Mouse (Mus musculus) midbrain, embryonic 11.5 days (tissue): Measurements from ENCODE around the gene Scube3. TPM values are rescaled to one million over a fixed set of nuclear protein-coding genes. Genes with fewer than 3 reads are reported as not detected.
A peak's percentile ranks its signal among the peaks of the same experiment; 100 is the strongest.

ENCODE experiments used
- ATAC-seq: fragments of 200-750 bp; cut with Nextera tagmentation; 2 replicates; pipeline ENCODE4 v1.8.0; 2017; ENCODE audit warnings: moderate TSS enrichment, moderate library complexity; ENCODE audit not compliant: low FRiP score
- DNase-seq: peaks from one replicate; pipeline ENCODE4 v3.0.0; 2015; ENCODE audit warnings: low spot score; ENCODE audit errors: missing footprints
- H3K27ac ChIP-seq: fragments of 300-500 bp; sonication (generic); 2 replicates; pipeline ENCODE4 v1.5.1; 2014; ENCODE audit warnings: low read depth, low read length
- H3K27me3 ChIP-seq: fragments of 300-500 bp; sonication (generic); 2 replicates; pipeline ENCODE4 v1.6.1; 2014; ENCODE audit warnings: mild to moderate bottlenecking, low read length, moderate library complexity, mixed read lengths; ENCODE audit not compliant: control insufficient read depth, insufficient read depth
- H3K36me3 ChIP-seq: fragments of 300-500 bp; sonication (generic); 2 replicates; pipeline ENCODE4 v1.6.1; 2014; ENCODE audit warnings: mild to moderate bottlenecking, low read length, moderate library complexity, mixed read lengths; ENCODE audit not compliant: control insufficient read depth, insufficient read depth
- H3K4me1 ChIP-seq: fragments of 300-500 bp; sonication (generic); 2 replicates; pipeline ENCODE4 v1.6.1; 2014; ENCODE audit warnings: low read length; ENCODE audit not compliant: control insufficient read depth, insufficient read depth
- H3K4me2 ChIP-seq: fragments of 300-500 bp; sonication (generic); 2 replicates; pipeline ENCODE4 v1.6.1; 2014; ENCODE audit warnings: mild to moderate bottlenecking, moderate library complexity
- H3K4me3 ChIP-seq: fragments of 300-500 bp; sonication (generic); 2 replicates; pipeline ENCODE4 v1.5.1; 2014; ENCODE audit warnings: low read depth, low read length
- H3K9ac ChIP-seq: fragments of 300-500 bp; sonication (generic); 2 replicates; pipeline ENCODE4 v1.6.1; 2014; ENCODE audit warnings: low read length
- H3K9me3 ChIP-seq: fragments of 300-500 bp; sonication (generic); 2 replicates; pipeline ENCODE4 v1.6.1; 2016; ENCODE audit warnings: low read length; ENCODE audit not compliant: control insufficient read depth
- WGBS: fragments of 180-500 bp; shearing (Covaris S2); extraction: QIAGEN DNeasy Blood & Tissue Kit; methylation state at CpG from one replicate; pipeline ENCODE4 v1.1.7; 2014; 5-methylcytosine and 5-hydroxymethylcytosine counted together
- polyA plus RNA-seq: library from polyadenylated mRNA; unstranded; fragments of >200 nt; fragmentation: Nextera tagmentation; extraction: Ambion mirVana; gene quantifications from 2 replicates; pipeline ENCODE4 v1.2.1, GENCODE M21; 2014

Scube3 gene
- polyA plus RNA-seq, 1 experiment from 2014 or later: 10.2 TPM

- ATAC-seq (no peak), DNase-seq (peak; percentile 45)
- no peak overlapping the region for H3K27ac ChIP-seq
- H3K4me1 ChIP-seq: no peaks in the 10 kb centered on the region
- no peaks in the 10 kb centered on the region for H3K27me3 ChIP-seq
- H3K4me2 ChIP-seq: no peak overlapping the region
- no peak overlapping the region for H3K4me3 ChIP-seq
- H3K9me3 ChIP-seq: no peaks in the 10 kb centered on the region
- H3K36me3 ChIP-seq: peaks cover 21% of the 10 kb centered on the region
- H3K9ac ChIP-seq: no peak overlapping the region
- 85% methylated on average over 14 of the region's 14 CpGs for WGBS
Measured at GRCm38 (mm10) chr17:28201982-28202381, 60.0 kb downstream of the Scube3 start.

DNA sequence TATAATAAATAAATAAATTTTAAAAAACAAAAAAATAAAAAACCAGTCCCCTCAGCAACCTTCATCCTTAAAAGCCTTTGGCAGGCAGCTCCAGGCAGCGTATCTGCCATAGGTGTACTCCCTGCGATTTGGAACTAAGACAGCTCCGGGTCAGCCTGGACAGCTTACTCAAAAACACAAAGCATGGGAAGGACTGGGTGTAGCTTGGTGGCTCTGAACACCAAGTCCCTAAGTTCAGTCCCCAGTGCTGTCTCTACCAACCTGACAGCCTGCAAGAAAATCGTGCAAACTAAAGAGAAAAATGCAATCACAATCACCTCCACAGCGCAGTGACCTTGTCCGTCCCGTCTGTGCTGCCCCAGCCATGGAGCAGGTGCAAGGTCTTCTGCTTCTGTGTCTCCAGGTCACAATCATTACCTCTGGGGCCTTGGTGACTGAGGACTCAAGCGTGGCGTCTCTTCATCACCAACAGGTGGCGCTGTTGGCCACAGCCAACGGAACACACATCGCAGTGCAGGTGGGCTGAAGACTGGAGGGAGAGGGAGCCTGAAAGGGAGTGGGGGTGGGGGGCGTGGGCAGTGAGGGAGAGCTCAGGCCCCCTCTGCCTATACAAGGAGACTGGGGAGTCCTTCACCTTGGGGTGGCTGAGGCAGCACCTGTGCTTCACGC, 62.2 kb downstream of the Scube3 start:
- no peak overlapping the region for H3K4me2 ChIP-seq
- DNase-seq (peak; percentile 92), ATAC-seq (0 out of 2 replicates have a peak, but pooled peaks have one; percentile 12)
- no peaks in the 10 kb centered on the region for H3K27me3 ChIP-seq
- H3K9me3 ChIP-seq: no peaks in the 10 kb centered on the region
- no peak overlapping the region for H3K9ac ChIP-seq
- WGBS: 41% methylated on average over 14 of the region's 14 CpGs
- H3K27ac ChIP-seq: no peak overlapping the region
- peaks cover 15% of the 10 kb centered on the region for H3K36me3 ChIP-seq
- peaks cover 8% of the 10 kb centered on the region; the same call in 1 of the 2 replicates for H3K4me1 ChIP-seq
- H3K4me3 ChIP-seq: no peak overlapping the region

DNA sequence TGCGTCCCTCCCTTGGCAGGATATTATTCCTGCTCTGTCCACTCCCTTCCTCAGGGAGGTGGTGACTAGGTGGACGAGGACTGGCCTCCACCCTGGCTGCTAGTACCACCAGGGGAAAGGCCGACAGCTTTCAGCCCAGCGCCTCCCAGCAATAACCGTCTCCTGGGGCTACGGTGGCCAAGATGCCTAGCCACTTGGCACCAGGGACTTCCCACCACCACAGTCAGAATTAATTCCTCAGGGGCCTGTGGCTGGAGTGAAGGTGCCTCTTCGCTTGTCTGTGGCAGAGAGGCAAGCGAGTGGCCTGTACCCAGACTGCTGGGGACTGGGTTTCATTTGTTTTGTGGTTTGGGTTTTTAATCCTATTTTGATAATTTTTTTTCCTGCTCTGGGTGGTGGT, 63.5 kb downstream of the Scube3 start:
- Histone ChIP-seq H3K9me3 (no peaks in the 10 kb centered on the region), H3K9ac (no peak overlapping the region), H3K27me3 (no peaks in the 10 kb centered on the region), H3K27ac (no peak overlapping the region), H3K4me2 (no peak overlapping the region), H3K4me1 (peaks cover 8% of the 10 kb centered on the region; the same call in 1 of the 2 replicates), H3K4me3 (no peak overlapping the region), H3K36me3 (peaks cover 11% of the 10 kb centered on the region)
- ATAC-seq: no peak
- WGBS: 87% methylated on average over 8 of the region's 8 CpGs
- DNase-seq: no peak

- Histone ChIP-seq H3K27me3 (no peaks in the 10 kb centered on the region), H3K9me3 (no peaks in the 10 kb centered on the region), H3K4me1 (peaks cover 8% of the 10 kb centered on the region; the same call in 1 of the 2 replicates), H3K27ac (no peak overlapping the region), H3K4me3 (no peak overlapping the region), H3K36me3 (peaks cover 5% of the 10 kb centered on the region; the same call in 1 of the 2 replicates), H3K4me2 (no peak overlapping the region), H3K9ac (peak overlapping the region; percentile 26)
- DNase-seq (peak; percentile 89), ATAC-seq (no peak)
- 77% methylated on average over 8 of the region's 8 CpGs for WGBS
Measured at GRCm38 (mm10) chr17:28207092-28207491, 65.2 kb downstream of the Scube3 start.

DNA sequence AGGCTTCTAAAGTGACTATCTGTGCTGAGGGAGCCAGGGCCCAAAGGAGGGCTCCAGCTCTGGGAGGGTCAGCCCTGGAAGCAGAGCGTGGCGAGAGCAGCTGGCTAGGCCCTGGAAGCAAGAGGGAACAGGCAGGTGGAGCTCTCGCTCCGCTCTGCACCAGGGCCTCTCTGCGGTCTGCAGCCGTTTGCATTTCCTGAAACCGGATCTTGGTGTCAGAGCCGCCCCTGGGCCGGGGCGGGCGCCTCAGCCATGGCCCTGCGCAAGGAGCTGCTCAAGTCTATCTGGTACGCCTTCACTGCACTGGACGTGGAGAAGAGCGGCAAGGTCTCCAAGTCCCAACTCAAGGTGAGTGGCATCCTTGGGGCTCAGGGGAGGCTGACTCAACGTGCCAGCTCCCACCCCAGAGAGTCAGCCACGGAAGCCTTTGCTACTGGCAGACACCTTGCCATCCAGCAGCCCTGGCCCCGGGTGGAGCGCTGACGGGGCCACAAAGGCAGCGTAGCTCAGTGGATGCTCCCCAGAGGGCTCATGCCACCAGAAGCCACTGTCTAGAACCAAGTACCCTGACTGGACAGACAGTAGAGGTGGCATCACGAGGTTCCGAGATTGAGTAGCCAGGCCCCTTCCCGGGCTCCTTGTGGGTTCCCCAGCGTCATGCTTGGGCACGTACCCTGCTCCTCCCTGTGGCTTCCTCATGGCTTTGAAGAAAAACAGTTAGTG, 65.8 kb downstream of the Scube3 start, which contains the start of gene Def6:
Gene Def6, plus strand, starts transcription at position 188 of the 723 bp plus-strand sequence.
- H3K27ac ChIP-seq: no peak within 1 kb of the TSS; the same call in 1 of the 2 replicates
- peak within 1 kb of the TSS; percentile 23; the same call in 1 of the 2 replicates for H3K4me2 ChIP-seq
- peak; percentile 43 for ATAC-seq
- H3K27me3 ChIP-seq: no peaks in the 10 kb centered on the region
- peaks cover 4% of the 10 kb centered on the region; the same call in 1 of the 2 replicates for H3K36me3 ChIP-seq
- peak within 1 kb of the TSS; percentile 7; the same call in 1 of the 2 replicates for H3K4me3 ChIP-seq
- H3K9me3 ChIP-seq: no peaks in the 10 kb centered on the region
- WGBS: 23% methylated on average over 26 of the region's 26 CpGs
- peak; percentile 90 for DNase-seq
- H3K4me1 ChIP-seq: peaks cover 8% of the 10 kb centered on the region; the same call in 1 of the 2 replicates
- H3K9ac ChIP-seq: peak within 1 kb of the TSS; percentile 26

GRCm38 (mm10) chr17:28208314-28208612, 66.3 kb downstream of the Scube3 start:
- 89% methylated on average over 8 of the region's 8 CpGs for WGBS
- Histone ChIP-seq H3K36me3 (no peaks in the 10 kb centered on the region), H3K4me2 (no peak overlapping the region), H3K4me1 (peaks cover 8% of the 10 kb centered on the region; the same call in 1 of the 2 replicates), H3K9me3 (no peaks in the 10 kb centered on the region), H3K27ac (no peak overlapping the region), H3K9ac (no peak overlapping the region), H3K27me3 (no peaks in the 10 kb centered on the region), H3K4me3 (no peak overlapping the region)
- DNase-seq (no peak), ATAC-seq (no peak)

DNA sequence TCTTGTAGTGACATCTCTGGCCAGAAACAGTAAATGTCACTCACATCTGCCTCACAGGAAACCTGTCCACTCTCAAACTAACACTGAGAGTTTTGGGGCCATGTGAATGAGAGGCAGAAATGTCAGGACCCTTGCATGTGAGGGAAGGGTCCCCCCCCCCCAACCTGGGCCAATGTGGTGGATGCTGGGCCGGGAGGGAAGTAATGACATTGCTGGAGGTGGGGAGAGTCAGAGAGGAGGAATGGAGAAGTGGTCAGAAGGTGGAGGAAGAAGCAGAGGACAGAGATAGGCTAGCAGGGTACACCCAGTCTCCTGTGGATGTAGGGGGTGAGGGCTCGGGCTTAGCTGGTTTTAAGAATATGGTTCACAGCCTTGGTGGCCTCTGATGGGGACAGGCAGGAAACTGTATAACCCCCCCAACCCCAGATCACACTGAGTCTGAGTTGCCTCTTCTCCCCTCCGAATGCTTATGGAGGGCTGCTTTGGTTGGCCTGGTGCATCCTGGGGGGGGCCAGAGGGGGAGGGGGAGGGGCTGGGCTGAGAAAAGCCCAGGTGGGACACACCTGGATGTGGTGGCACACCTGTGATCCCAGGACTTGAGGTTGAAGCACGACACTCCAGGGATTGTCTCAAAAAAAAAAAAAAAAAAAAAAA, 67.6 kb downstream of the Scube3 start:
- Histone ChIP-seq H3K27ac (no peak overlapping the region), H3K4me1 (peaks cover 8% of the 10 kb centered on the region; the same call in 1 of the 2 replicates), H3K36me3 (no peaks in the 10 kb centered on the region), H3K9me3 (no peaks in the 10 kb centered on the region), H3K27me3 (no peaks in the 10 kb centered on the region), H3K9ac (no peak overlapping the region), H3K4me2 (no peak overlapping the region), H3K4me3 (no peak overlapping the region)
- 81% methylated on average over 4 of the region's 4 CpGs for WGBS
- no peak for ATAC-seq
- no peak for DNase-seq

GRCm38 (mm10) chr17:28211921-28212341, 70.0 kb downstream of the Scube3 start:
- no peaks in the 10 kb centered on the region for H3K9me3 ChIP-seq
- H3K4me2 ChIP-seq: no peak overlapping the region
- H3K4me1 ChIP-seq: peaks cover 8% of the 10 kb centered on the region; the same call in 1 of the 2 replicates
- H3K27ac ChIP-seq: no peak overlapping the region
- 79% methylated on average over 6 of the region's 6 CpGs for WGBS
- ATAC-seq: no peak
- H3K4me3 ChIP-seq: no peak overlapping the region
- DNase-seq: no peak
- H3K27me3 ChIP-seq: no peaks in the 10 kb centered on the region
- H3K9ac ChIP-seq: no peak overlapping the region
- H3K36me3 ChIP-seq: no peaks in the 10 kb centered on the region
